8 mouse cellular contexts compared by ENCODE assay signal in the genomic region with DNA sequence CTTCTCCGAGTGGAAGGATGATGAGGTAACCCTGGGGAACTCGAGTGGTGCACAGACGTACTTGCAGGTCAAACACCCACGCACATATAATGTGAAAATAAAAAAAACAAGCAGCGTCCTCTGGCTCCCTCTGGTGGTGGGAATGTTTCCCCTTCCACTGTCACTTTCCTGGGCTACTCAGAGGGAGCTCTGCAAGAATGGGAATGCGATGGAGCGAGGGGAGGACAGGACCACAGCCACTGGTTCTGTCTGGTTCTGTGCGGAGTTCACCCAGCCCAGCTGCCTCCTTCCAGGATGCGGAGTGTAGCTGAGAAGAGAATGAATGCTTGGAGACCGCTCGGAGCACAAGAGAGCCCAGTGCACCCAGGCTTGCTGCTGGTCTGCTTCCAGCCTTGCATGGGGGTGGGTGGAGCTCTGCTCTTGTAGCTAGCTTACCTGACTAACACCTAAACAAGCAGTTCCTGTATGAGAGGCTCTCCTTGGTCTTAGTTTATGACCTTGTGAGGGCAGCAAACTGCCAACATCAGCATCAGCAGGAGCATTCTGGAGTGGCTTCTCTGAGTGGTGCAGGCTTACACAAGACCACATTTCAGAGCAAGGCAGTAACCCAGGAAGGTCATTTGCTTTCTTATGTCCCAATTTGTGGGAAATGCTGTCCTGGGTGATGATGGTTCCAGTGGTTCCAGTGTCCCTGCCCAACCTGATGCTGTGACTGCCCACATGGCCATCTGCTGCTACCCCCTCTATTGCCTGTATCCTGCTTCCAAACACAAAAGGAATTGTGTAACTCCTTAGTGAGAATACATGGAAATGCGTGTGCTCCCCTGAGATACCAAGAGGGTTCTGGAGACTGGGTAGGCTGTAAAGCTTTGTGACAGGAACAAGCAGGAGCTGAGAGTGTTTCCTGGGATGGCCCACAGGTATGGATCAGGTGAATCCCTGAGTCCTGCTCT. TPM values are rescaled to one million over a fixed set of nuclear protein-coding genes. Genes with fewer than 3 reads are reported as not detected.
DNase-seq lines count a peak whose midpoint lies in the region; ATAC-seq lines count a peak whose summit lies in the region.

No protein-coding gene starts in this region.

- WGBS in hindbrain, embryonic 16.5 days: 37% methylated on average over 12 of the region's 12 CpGs

- H3K36me3 ChIP-seq in hindbrain, embryonic 16.5 days (ENCODE audit: control insufficient read depth, insufficient read depth, low read length): peaks cover 32% of the 10 kb centered on the region

- H3K27me3 ChIP-seq in hindbrain, embryonic 16.5 days (replicated peaks; ENCODE audit: control insufficient read depth, insufficient read depth, low read length): no peaks in the 10 kb centered on the region

- no peak overlapping the region for H3K4me3 ChIP-seq in hindbrain, embryonic 16.5 days (ENCODE audit: low read length)

- H3K9ac ChIP-seq in hindbrain, embryonic 16.5 days (ENCODE audit: low read depth, low read length): no peak overlapping the region

- ATAC-seq in hindbrain, embryonic 16.5 days: peak; percentile 63

- no peaks in the 10 kb centered on the region for H3K9me3 ChIP-seq in hindbrain, embryonic 16.5 days (ENCODE audit: control insufficient read depth, low read length)

- no peak overlapping the region for H3K4me2 ChIP-seq in hindbrain, embryonic 16.5 days (ENCODE audit: low read length)

- no peak overlapping the region; the same call in 1 of the 2 replicates for H3K27ac ChIP-seq in hindbrain, embryonic 16.5 days (ENCODE audit: low read depth, low read length)

- DNase-seq in WW6 (ENCODE audit: low read depth, low spot score): peak; percentile 43
- peak; percentile 81 to 90 for DNase-seq in cerebellum, postnatal 36 days
- DNase-seq in gastrocnemius, adult 18-20 months (ENCODE audit: low spot score): peak; percentile 88
- peak; percentile 85 for DNase-seq in left cerebral cortex, adult 11 months (ENCODE audit: low spot score)
- peak; percentile 96 for DNase-seq in lung, postnatal 36 days
- DNase-seq in retina, embryonic 14.5 days (ENCODE audit: low spot score): peak; percentile 92
- peak; percentile 70 to 80 for DNase-seq in thymus, postnatal 36 days

- H3K4me1 ChIP-seq in hindbrain, embryonic 16.5 days (ENCODE audit: control insufficient read depth, insufficient read depth, low read depth, low read length): no peaks in the 10 kb centered on the region

RNA-seq across cellular contexts. Expression of a gene that starts 24.5 kb away (rescaled TPM):
- 10 to 100 TPM; 10.1 to 12.5 TPM for total RNA-seq in gastrocnemius, adult 18-20 months (2021)
- 132 and 137 TPM in 2 replicates for polyA plus RNA-seq in hindbrain, embryonic 16.5 days (2015; fragmentation: Nextera tagmentation; extraction: Ambion mirVana)

RNA-seq across cellular contexts. Expression of a gene that starts 28.0 kb away (rescaled TPM):
- total RNA-seq in gastrocnemius, adult 18-20 months (2021): 10 to 100 TPM; 54.2 to 62.4 TPM
- 133 and 140 TPM in 2 replicates for polyA plus RNA-seq in hindbrain, embryonic 16.5 days (2015; fragmentation: Nextera tagmentation; extraction: Ambion mirVana)

RNA-seq across cellular contexts. Expression of a gene that starts 33.9 kb away (rescaled TPM):
- 10 to 100 TPM; 35.4 to 37.6 TPM for total RNA-seq in gastrocnemius, adult 18-20 months (2021)
- polyA plus RNA-seq in hindbrain, embryonic 16.5 days (2015; fragmentation: Nextera tagmentation; extraction: Ambion mirVana): 55.2 and 73.2 TPM in 2 replicates

RNA-seq across cellular contexts. Expression of a gene that starts 49.9 kb away (rescaled TPM):
- 10 to 100 TPM in 1 of 2 experiments, 1 to 10 TPM in 1; 9.2 to 10.7 TPM for total RNA-seq in gastrocnemius, adult 18-20 months (2021)
- 68.6 and 71.5 TPM in 2 replicates for polyA plus RNA-seq in hindbrain, embryonic 16.5 days (2015; fragmentation: Nextera tagmentation; extraction: Ambion mirVana)

Comparison
In these comparisons a context has a peak if more than half of its experiments do, and no peak if none do; other contexts are left out.
1. DNase-seq: peak in every context shown above with its lines; median percentile 96 in lung, postnatal 36 days; 92 in retina, embryonic 14.5 days; 88 in gastrocnemius, adult 18-20 months; 86 in cerebellum, postnatal 36 days; 85 in left cerebral cortex, adult 11 months; 75 in thymus, postnatal 36 days; 43 in WW6.